ENCODE assay signal across 8 mouse cellular contexts in genomic region chr1:182282091-182283075, GRCm38 (mm10). TPM values are rescaled to one million over a fixed set of nuclear protein-coding genes. Genes with fewer than 3 reads are reported as not detected.
A peak's percentile ranks its signal among the peaks of the same experiment; 100 is the strongest.
DNase-seq lines count a peak whose midpoint lies in the region; ATAC-seq lines count a peak whose summit lies in the region.

Gene Degs1, minus strand, starts transcription at chr1:182282804.

- H3K27ac ChIP-seq in intestine, embryonic 14.5 days (ENCODE audit: low read depth) = peak within 1 kb of the TSS; percentile 87

- under 1% methylated on average over 91 of the region's 94 CpGs for WGBS in intestine, embryonic 14.5 days

- peak within 1 kb of the TSS; percentile 86 for H3K4me2 ChIP-seq in intestine, embryonic 14.5 days (ENCODE audit: low read length)

- H3K27me3 ChIP-seq in intestine, embryonic 14.5 days (replicated peaks; ENCODE audit: control insufficient read depth, insufficient read depth, low read length) = no peaks in the 10 kb centered on the region

- peak; percentile 94 for ATAC-seq in intestine, embryonic 14.5 days (replicated peaks; ENCODE audit: low FRiP score, low TSS enrichment, low read depth)

- H3K4me1 ChIP-seq in intestine, embryonic 14.5 days (replicated peaks; ENCODE audit: control insufficient read depth, insufficient read depth, low read length) = peaks cover 10% of the 10 kb centered on the region

- H3K4me3 ChIP-seq in intestine, embryonic 14.5 days (ENCODE audit: low read depth, low read length) = peak within 1 kb of the TSS; percentile 83

- peak within 1 kb of the TSS; percentile 87 for H3K9ac ChIP-seq in intestine, embryonic 14.5 days (ENCODE audit: low read length)

- peaks cover 18% of the 10 kb centered on the region for H3K36me3 ChIP-seq in intestine, embryonic 14.5 days (ENCODE audit: control insufficient read depth, insufficient read depth, low read length)

- intact Hi-C loops in left cerebral cortex, postnatal 14 days (cut with DNase I) = no loop called here

- no peaks in the 10 kb centered on the region for H3K9me3 ChIP-seq in intestine, embryonic 14.5 days (ENCODE audit: control insufficient read depth, low read length)

- peak; percentile 99 for DNase-seq in adrenal gland, adult 18-20 months (ENCODE audit: low spot score in 2 of 2)
- DNase-seq in embryo, embryonic 11 days = peak; percentile 95
- peak; percentile 93 for DNase-seq in gastrocnemius, postnatal 25 days
- DNase-seq in intestine, embryonic 14.5 days (ENCODE audit: low spot score) = peak; percentile 99
- peak; percentile 91 for DNase-seq in left cerebral cortex, postnatal 14 days (ENCODE audit: low spot score in 2 of 2)
- peak; percentile 94 for DNase-seq in mesoderm, embryonic 11.5 days (ENCODE audit: low read depth, low spot score)
- DNase-seq in right cerebral cortex, postnatal 36 days (ENCODE audit: low spot score in 2 of 2) = peak; percentile 88 to 89
- peak; percentile 95 for DNase-seq in yolk sac, embryonic 10.5 days (ENCODE audit: low spot score)

RNA-seq across cellular contexts. Expression of gene Degs1, which starts in this region (rescaled TPM):
- total RNA-seq in adrenal gland, adult 18-20 months (2021) = 10 to 100 TPM; 77.1 to 82.5 TPM
- total RNA-seq in gastrocnemius, postnatal 25 days (2021) = 10 to 100 TPM; 17.6 to 18.6 TPM
- 119 and 126 TPM in 2 replicates for polyA plus RNA-seq in intestine, embryonic 14.5 days (2014; fragmentation: Nextera tagmentation; extraction: Ambion mirVana)
- 10 to 100 TPM; 68.5 to 75.1 TPM for total RNA-seq in left cerebral cortex, postnatal 14 days (2021)

Comparison
In these comparisons a context has a peak if more than half of its experiments do, and no peak if none do; other contexts are left out.
1. Peak in every context shown above with its lines: DNase-seq, ATAC-seq, H3K4me3 ChIP-seq and H3K27ac ChIP-seq.